Mouse (Mus musculus) embryonic facial prominence, embryonic 12.5 days (tissue): Measurements from ENCODE around the gene Fpr-rs6. TPM values are rescaled to one million over a fixed set of nuclear protein-coding genes. Genes with fewer than 3 reads are reported as not detected.

ENCODE experiments used
- ATAC-seq: fragments of 200-750 bp; cut with Nextera tagmentation; 2 replicates; pipeline ENCODE4 v1.8.0; 2017; ENCODE audit not compliant: insufficient number of reproducible peaks, insufficient read depth, low FRiP score, low TSS enrichment
- H3K27ac ChIP-seq: fragments of 300-500 bp; sonication (generic); 2 replicates; pipeline ENCODE4 v1.5.1; 2016; ENCODE audit warnings: mild to moderate bottlenecking
- H3K27me3 ChIP-seq: fragments of 300-500 bp; sonication (generic); 2 replicates; pipeline ENCODE4 v1.6.1; 2016; ENCODE audit warnings: mild to moderate bottlenecking, moderate library complexity
- H3K36me3 ChIP-seq: fragments of 300-500 bp; sonication (generic); 2 replicates; pipeline ENCODE4 v1.6.1; 2016; ENCODE audit warnings: mild to moderate bottlenecking
- H3K4me1 ChIP-seq: fragments of 300-500 bp; sonication (generic); 2 replicates; pipeline ENCODE4 v1.6.1; 2016
- H3K4me2 ChIP-seq: fragments of 300-500 bp; sonication (generic); replicated peaks from 2 replicates; pipeline ENCODE4 v1.6.1; 2016; ENCODE audit warnings: mild to moderate bottlenecking, moderate library complexity
- H3K4me3 ChIP-seq: fragments of 300-500 bp; sonication (generic); 2 replicates; pipeline ENCODE4 v1.5.1; 2016; ENCODE audit warnings: mild to moderate bottlenecking
- H3K9ac ChIP-seq: fragments of 300-500 bp; sonication (generic); 2 replicates; pipeline ENCODE4 v1.6.1; 2016; ENCODE audit warnings: mild to moderate bottlenecking, moderate library complexity
- H3K9me3 ChIP-seq: fragments of 300-500 bp; sonication (generic); 2 replicates; pipeline ENCODE4 v1.6.1; 2016; ENCODE audit warnings: mild to moderate bottlenecking, moderate library complexity
- polyA plus RNA-seq: library from polyadenylated mRNA; unstranded; fragments of >200 nt; fragmentation: Nextera tagmentation; extraction: Ambion mirVana; gene quantifications from 2 replicates; pipeline ENCODE4 v1.2.1, GENCODE M21; 2016

The Fpr-rs6 gene
- not detected in 2 replicates for polyA plus RNA-seq

DNA sequence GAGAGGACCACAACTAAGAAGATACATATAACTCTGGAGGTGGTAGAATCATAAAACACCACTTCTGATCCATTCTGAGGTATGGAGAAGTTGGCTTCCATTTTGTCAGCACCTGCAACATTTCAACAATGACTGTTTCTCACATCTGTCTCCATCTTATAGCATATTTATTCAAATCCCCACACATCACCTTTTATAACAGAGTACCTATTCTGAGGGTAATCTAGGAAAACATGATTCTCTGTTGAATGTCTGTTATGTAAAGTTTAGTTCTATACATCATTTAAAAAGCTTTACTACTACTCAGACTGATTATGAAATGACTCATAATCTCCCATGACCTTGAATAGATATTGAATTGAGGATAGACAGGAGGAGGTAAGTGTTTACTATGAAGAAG, at the start of gene Fpr-rs6:
Gene Fpr-rs6 (minus strand): TSS at position 101 of the 400 bp plus-strand sequence.
- no peaks in the 10 kb centered on the region for H3K4me1 ChIP-seq
- H3K4me2 ChIP-seq = no peak within 1 kb of the TSS
- no peak for ATAC-seq
- no peak within 1 kb of the TSS for H3K27ac ChIP-seq
- no peak within 1 kb of the TSS for H3K9ac ChIP-seq
- H3K4me3 ChIP-seq = no peak within 1 kb of the TSS
- H3K9me3 ChIP-seq = peaks cover 2% of the 10 kb centered on the region; the same call in 1 of the 2 replicates
- H3K36me3 ChIP-seq = no peaks in the 10 kb centered on the region
- H3K27me3 ChIP-seq = no peaks in the 10 kb centered on the region

Other genes with a start within 250 kb of the Fpr-rs6 start
- not detected in 2 replicates for gene Vmn2r104, start 134.8 kb downstream of the Fpr-rs6 start, polyA plus RNA-seq
- not detected in 2 replicates for gene Fpr-rs7, start 68.9 kb downstream of the Fpr-rs6 start, polyA plus RNA-seq
- gene Vmn2r105, start 52.0 kb upstream of the Fpr-rs6 start, polyA plus RNA-seq = not detected in 2 replicates
- not detected in 2 replicates for gene Vmn2r106, start 102.5 kb upstream of the Fpr-rs6 start, polyA plus RNA-seq
- not detected in 2 replicates for gene Vmn2r107, start 162.1 kb upstream of the Fpr-rs6 start, polyA plus RNA-seq
- not detected in 2 replicates for gene Vmn1r224, start 231.0 kb upstream of the Fpr-rs6 start, polyA plus RNA-seq